Mouse (Mus musculus) T-helper 17 cell (primary cell): ENCODE measurements at regions not wholly inside any gene's neighbourhood (a gene's known extent, or its start where the extent isn't known, plus 50 kb on each side); places are given as distances from the start of the nearest gene placed in this dataset.

ENCODE experiments used
- in situ Hi-C, 2 experiments: fragments of 300-600 bp; cut with MboI, MseI; formaldehyde crosslinking; loops; 1 replicate in 1 of 2; 2 replicates in 1 of 2; pipeline ENCODE4 v1.15.1; 2025; ENCODE audit warnings: high pct_unique_total_duplicates in 2 of 2

DNA sequence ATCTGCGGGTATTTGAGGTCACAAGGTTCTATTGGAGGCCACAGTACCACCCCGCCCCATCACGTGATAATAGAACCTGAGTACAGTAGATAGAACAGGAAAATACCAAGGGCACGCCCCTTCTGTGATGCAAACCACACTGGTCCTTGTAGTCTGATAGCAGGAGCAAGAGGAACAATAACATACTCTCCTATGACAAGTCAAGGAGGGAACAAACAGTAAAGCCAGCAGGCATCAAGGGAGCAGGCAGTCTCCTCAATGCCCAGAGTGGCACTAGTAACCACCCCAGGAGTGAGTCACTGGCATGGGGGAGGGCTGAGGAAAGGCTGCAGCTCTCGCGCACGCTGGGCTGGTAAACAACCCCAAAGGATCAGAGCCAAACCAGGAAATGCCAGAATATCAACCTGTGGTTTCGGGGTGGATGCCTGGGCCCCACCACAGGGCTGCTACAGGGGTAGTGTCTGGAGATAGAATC, 150.5 kb upstream of the Tmc1 start:
- in situ Hi-C loops = no loop called here

DNA sequence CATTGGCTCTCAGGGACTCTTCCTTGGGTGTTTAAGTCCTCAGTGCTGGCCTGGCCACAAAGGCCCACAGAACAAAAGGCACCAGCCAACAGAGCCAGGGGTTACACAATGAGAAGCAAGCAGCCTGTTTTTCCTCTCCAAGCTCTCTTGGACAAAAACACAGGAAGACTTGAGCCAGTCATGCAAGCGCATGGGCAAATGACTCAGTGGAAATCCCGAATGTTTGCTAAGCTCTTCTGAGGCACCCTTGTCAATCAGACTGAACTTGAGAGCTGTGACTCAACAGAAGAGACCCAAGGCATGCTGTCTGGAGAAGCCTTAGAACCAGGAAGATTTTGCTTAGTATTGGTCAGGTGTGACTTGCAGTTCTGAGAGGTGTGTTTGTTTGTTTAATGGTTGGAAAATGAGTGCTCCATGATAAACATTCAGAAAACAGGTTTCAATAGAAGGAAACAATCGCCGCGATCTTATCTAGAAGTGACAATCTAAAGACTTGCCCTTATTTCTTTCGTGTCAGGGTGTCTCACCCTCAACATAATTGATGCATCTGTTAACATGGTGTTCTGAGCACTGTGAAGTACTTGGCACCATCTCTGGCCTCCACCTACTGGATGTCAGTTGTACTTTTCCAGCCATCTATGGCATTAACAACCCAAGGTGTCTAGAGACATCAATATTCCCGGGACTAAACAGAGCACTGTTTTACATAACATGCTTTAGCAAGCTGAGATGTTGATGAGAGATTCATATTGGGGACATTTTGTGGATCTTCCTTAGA, 124.0 kb upstream of the Tmc1 start:
- in situ Hi-C loops = no loop called here

DNA sequence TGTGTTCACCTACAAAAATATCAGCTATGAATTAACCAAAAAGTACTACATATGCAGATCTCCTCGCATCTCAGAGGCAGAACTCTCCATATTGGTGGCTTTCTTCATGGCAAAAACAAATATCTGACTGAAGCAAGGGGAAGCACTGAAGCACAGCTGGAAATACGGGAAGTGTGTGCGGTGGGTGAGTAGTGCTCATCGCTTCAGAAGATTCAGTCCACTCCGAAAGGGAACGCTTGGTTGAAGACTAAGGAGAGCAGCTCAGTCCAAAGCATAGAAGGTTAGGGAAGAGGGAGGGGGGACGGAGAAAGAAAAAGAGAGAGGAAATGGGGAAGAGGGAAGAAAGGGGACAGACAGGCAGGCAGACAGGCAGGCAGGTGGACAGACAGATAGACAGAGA, 114.4 kb upstream of the Tmc1 start:
- in situ Hi-C loops = no loop called here

DNA sequence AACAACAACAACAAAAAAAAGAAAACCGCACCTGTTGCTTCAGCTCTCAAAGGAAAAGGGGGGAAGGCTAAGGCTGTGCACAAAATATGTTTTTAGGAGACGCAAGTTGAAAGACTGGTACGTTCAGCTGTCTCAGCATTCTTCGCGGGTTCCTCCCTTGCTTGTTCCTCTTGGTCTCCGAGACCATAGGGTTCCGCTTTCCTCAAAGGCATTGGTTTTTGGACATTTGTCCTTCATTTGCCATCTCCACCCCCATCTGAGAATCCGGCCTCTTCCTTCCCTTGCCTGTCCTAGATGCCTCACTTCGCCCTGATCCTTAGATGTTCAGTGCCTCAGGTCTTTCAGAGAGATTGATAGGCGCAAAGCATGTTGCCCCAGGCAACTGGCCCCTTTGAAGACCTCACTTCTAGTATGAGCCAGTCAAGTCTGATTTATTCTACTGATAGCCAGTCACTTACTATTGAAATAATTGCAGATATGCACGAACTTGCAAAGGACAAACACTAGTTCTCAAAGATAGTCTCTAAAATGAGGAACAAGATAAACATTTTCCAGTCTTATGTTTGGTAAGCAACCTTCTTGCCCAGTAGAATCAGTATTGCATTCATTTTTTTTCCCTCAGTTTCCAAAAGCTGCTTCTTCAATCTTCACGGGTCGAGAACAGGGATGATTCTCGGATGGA, 112.6 kb upstream of the Tmc1 start:
- in situ Hi-C loops = no loop called here

DNA sequence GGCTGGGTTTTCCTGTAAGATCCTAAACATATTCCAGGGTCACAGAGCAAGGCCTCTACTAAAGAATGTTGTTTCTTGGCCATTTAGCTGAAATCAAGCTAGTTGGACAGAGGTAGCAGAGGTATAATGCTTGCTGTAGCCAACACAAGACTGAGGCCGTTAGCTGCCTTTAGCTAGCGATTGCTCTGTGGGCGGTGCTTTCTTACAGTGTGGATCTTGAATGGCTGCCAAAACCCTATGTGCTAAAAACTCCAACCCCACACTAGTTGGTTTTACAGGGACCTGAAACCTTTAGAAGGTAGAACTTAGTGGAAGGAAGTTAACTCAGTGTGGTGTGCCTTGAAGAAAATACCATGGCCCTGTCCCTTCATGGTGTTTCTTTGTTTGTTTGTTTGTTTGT, 110.9 kb upstream of the Tmc1 start:
- in situ Hi-C loops = no loop called here

GRCm38 (mm10) chr19:21053597-21054544, 99.9 kb upstream of the Tmc1 start:
- in situ Hi-C loops = loop anchor here in 1 of 2 experiments (5.0 kb wide), 1 partner anchor 102 kb away; the partner anchor contains the start of gene Tmc1

- in situ Hi-C loops = loop anchor here in 1 of 2 experiments (5.0 kb wide), 1 partner anchor 100 kb away; the partner anchor contains the start of gene Tmc1
Observed at GRCm38 (mm10) chr19:21052771-21053170, 98.8 kb upstream of the Tmc1 start.

DNA sequence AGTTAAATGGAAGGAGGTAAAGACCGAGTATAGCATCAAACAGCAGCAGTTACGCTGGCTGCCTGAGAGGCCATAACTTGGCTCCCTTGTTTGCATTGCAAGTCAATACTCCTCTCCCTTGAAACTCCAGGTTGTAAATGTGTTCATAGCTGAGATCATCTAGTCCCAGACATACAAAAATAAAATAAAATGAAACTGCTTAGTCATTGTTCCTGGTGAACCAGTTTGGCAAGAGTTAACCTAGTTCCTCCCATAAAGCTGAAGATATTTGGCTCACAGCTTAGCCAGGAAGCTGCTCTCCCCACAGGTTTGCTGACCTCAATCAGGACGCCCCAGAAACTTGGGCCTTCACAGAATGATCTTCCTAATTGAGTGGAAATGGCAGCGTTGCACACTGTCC, 97.9 kb upstream of the Tmc1 start:
- in situ Hi-C loops = loop anchor here in 1 of 2 experiments (5.0 kb wide), 1 partner anchor 100 kb away; the partner anchor contains the start of gene Tmc1

- in situ Hi-C loops = loop anchor here in 1 of 2 experiments (5.0 kb wide), 1 partner anchor 99 kb away; the partner anchor contains the start of gene Tmc1
Observed at GRCm38 (mm10) chr19:21050994-21051721, 97.2 kb upstream of the Tmc1 start.

- in situ Hi-C loops = no loop called here
Observed at GRCm38 (mm10) chr19:21049301-21049700, 95.3 kb upstream of the Tmc1 start.

GRCm38 (mm10) chr19:21045565-21045964, 91.6 kb upstream of the Tmc1 start:
- in situ Hi-C loops = no loop called here

DNA sequence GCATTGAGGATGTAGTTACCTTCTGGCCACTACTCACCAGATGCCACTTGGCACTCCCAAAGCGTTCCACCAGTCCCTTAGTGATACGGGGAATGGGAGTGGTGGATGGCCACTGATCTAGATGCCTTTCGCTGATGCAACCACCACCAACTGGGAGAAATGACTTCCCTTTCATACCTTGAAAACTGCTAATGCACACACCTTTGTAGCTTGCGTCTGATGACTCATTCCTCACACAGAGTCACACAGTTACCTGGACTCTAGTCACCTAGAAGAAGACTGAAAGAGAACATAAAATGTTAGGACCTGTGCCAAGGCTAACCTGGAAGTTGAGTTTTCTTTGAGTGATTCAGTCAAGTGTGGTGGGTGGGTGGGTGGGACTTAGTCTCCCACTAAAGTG, 90.0 kb upstream of the Tmc1 start:
- in situ Hi-C loops = no loop called here

GRCm38 (mm10) chr19:21042536-21042935, 88.5 kb upstream of the Tmc1 start:
- in situ Hi-C loops = no loop called here

GRCm38 (mm10) chr19:21037448-21038077, 83.6 kb upstream of the Tmc1 start:
- in situ Hi-C loops = loop anchor here (5.0 to 10.0 kb wide), 3 partner anchors 225 to 335 kb away; no protein-coding TSS in a partner anchor

GRCm38 (mm10) chr19:21036507-21037425, 82.8 kb upstream of the Tmc1 start:
- in situ Hi-C loops = loop anchor here (5.0 to 10.0 kb wide), 3 partner anchors 226 to 336 kb away; no protein-coding TSS in a partner anchor

- in situ Hi-C loops = loop anchor here (5.0 to 10.0 kb wide), 3 partner anchors 227 to 337 kb away; no protein-coding TSS in a partner anchor
Observed at GRCm38 (mm10) chr19:21035505-21035904, 81.5 kb upstream of the Tmc1 start.

DNA sequence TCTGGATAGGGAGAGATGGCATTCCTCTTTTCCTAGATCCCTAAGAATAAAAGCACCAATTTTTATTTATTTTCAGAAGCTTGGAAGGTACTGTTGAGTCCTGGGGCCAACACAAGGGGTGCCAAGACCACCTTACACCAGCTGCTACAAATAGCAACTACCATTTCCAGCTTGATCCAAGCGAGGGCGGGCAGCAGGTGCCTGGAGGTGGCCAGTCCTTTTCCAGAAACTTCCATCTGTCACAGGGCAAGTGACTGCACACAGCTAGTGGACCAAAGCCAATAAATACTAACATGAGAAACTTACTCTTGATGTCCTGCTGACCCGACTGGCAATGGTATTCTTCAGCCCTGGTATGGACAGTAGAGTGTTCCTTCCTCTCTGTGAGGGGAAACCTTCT, 80.0 kb upstream of the Tmc1 start:
- in situ Hi-C loops = loop anchor here in 1 of 2 experiments (10.0 kb wide), 1 partner anchor 231 kb away; no protein-coding TSS in a partner anchor

GRCm38 (mm10) chr19:21032558-21032957, 78.6 kb upstream of the Tmc1 start:
- in situ Hi-C loops = loop anchor here in 1 of 2 experiments (10.0 kb wide), 1 partner anchor 232 kb away; no protein-coding TSS in a partner anchor
